Mouse (Mus musculus) CH12.LX (cell line): ENCODE results near the gene Ikzf3. TPM values are rescaled to one million over a fixed set of nuclear protein-coding genes. Genes with fewer than 3 reads are reported as not detected.

Experiments
- DNase-seq: peaks from one replicate; pipeline ENCODE4 v3.0.0-alpha.2; 2013; ENCODE audit errors: extremely low read depth
- H3K27ac ChIP-seq: 2 replicates; pipeline ENCODE4 v1.5.1; 2012; ENCODE audit warnings: low read depth, mild to moderate bottlenecking, control low read depth, moderate library complexity; ENCODE audit not compliant: insufficient read depth
- H3K27me3 ChIP-seq: replicated peaks from 2 replicates; pipeline ENCODE3; 2012; ENCODE audit warnings: inconsistent platforms
- H3K36me3 ChIP-seq, 2 experiments: replicated peaks in 1 of 2; 2 replicates each; pipeline versions ENCODE3 to v1.6.1; 2012; ENCODE audit warnings: inconsistent platforms in 1 of 2, low read length in 1 of 2, mild to moderate bottlenecking in 1 of 2, mixed read lengths in 1 of 2, moderate library complexity in 1 of 2; ENCODE audit not compliant: control insufficient read depth in 1 of 2, insufficient read depth in 1 of 2
- H3K4me1 ChIP-seq, 2 experiments: 2 replicates each; pipeline ENCODE4 v1.6.1; 2012; ENCODE audit warnings: inconsistent platforms in 1 of 2, moderate library complexity in 1 of 2; ENCODE audit not compliant: insufficient read depth in 2 of 2, control insufficient read depth in 1 of 2
- H3K4me2 ChIP-seq: 2 replicates; pipeline ENCODE4 v1.6.1; 2012; ENCODE audit warnings: low read depth, mild to moderate bottlenecking, control low read depth; ENCODE audit not compliant: poor library complexity, insufficient read depth, severe bottlenecking
- H3K4me3 ChIP-seq, 3 experiments: fragments of 150-350 bp in 1 of 3; sonication (generic) in 1 of 3; replicated peaks in 1 of 3; 2 replicates each; pipeline versions ENCODE3 to v1.5.1; 2011 to 2012; ENCODE audit warnings: low read depth in 2 of 3, low read length in 2 of 3, mild to moderate bottlenecking in 2 of 3, moderate library complexity in 2 of 3, control low read depth in 1 of 3, improper control_type of control experiment in 1 of 3, inconsistent platforms in 1 of 3, mixed read lengths in 1 of 3; ENCODE audit not compliant: poor library complexity in 1 of 3
- H3K79me2 ChIP-seq: replicated peaks from 2 replicates; pipeline ENCODE4 v1.6.1; 2012; ENCODE audit warnings: mild to moderate bottlenecking, moderate library complexity; ENCODE audit not compliant: control insufficient read depth, poor library complexity, insufficient read depth, severe bottlenecking; ENCODE audit errors: extremely low read depth
- H3K9ac ChIP-seq: 2 replicates; pipeline ENCODE4 v1.6.1; 2012; ENCODE audit warnings: low read depth, mild to moderate bottlenecking, control low read depth, moderate library complexity; ENCODE audit not compliant: insufficient read depth
- H3K9me3 ChIP-seq: replicated peaks from 2 replicates; pipeline ENCODE3; 2012; ENCODE audit warnings: low read length, inconsistent platforms, mixed read lengths
- BHLHE40 ChIP-seq: IDR thresholded peaks from 2 replicates; pipeline ENCODE4 v1.6.1; 2011; ENCODE audit warnings: mild to moderate bottlenecking, low read depth, low read length, improper control_type of control experiment
- E2F4 ChIP-seq: IDR thresholded peaks from 2 replicates; pipeline ENCODE4 v1.6.1; 2011; ENCODE audit warnings: low read depth, low read length, improper control_type of control experiment; ENCODE audit not compliant: insufficient replicate concordance
- ELF1 ChIP-seq: IDR thresholded peaks from 2 replicates; pipeline ENCODE4 v1.6.1; 2014; ENCODE audit warnings: low read depth, mild to moderate bottlenecking, inconsistent platforms, low read length, improper control_type of control experiment
- EP300 ChIP-seq: IDR thresholded peaks from 2 replicates; pipeline ENCODE4 v1.6.1; 2011; ENCODE audit warnings: low read length, improper control_type of control experiment
- HCFC1 ChIP-seq: IDR thresholded peaks from 2 replicates; pipeline ENCODE4 v1.6.1; 2012; ENCODE audit warnings: low read depth, mild to moderate bottlenecking, inconsistent platforms, low read length, improper control_type of control experiment
- IRF4 ChIP-seq: IDR thresholded peaks from 2 replicates; pipeline ENCODE4 v1.6.1; 2014; ENCODE audit warnings: low read depth, mild to moderate bottlenecking, inconsistent platforms, low read length, improper control_type of control experiment
- MAZ ChIP-seq: IDR thresholded peaks from 2 replicates; pipeline ENCODE4 v1.6.1; 2012; ENCODE audit warnings: low read depth, mild to moderate bottlenecking, inconsistent platforms, low read length, improper control_type of control experiment, moderate library complexity
- MEF2A ChIP-seq: IDR thresholded peaks from 2 replicates; pipeline ENCODE4 v1.6.1; 2014; ENCODE audit warnings: low read depth, mild to moderate bottlenecking, inconsistent platforms, low read length, improper control_type of control experiment, borderline replicate concordance
- MXI1 ChIP-seq: IDR thresholded peaks from 2 replicates; pipeline ENCODE4 v1.6.1; 2011; ENCODE audit warnings: mild to moderate bottlenecking, low read depth, low read length, improper control_type of control experiment
- POLR2A ChIP-seq: IDR thresholded peaks from 2 replicates; pipeline ENCODE4 v1.6.1; 2011; ENCODE audit warnings: low read depth, mild to moderate bottlenecking, improper control_type of control experiment, low read length
- RAD21 ChIP-seq: IDR thresholded peaks from 2 replicates; pipeline ENCODE4 v1.6.1; 2011; ENCODE audit warnings: low read depth, mild to moderate bottlenecking, low read length, improper control_type of control experiment, moderate library complexity
- SIN3A ChIP-seq: IDR thresholded peaks from 2 replicates; pipeline ENCODE4 v1.6.1; 2012; ENCODE audit warnings: low read length, improper control_type of control experiment, inconsistent platforms
- TBP ChIP-seq: conservative IDR thresholded peaks from 2 replicates; pipeline ENCODE4 v1.6.1; 2011; ENCODE audit warnings: low read depth, low read length, improper control_type of control experiment
- TCF12 ChIP-seq: IDR thresholded peaks from 2 replicates; pipeline ENCODE4 v1.6.1; 2014; ENCODE audit warnings: low read depth, mild to moderate bottlenecking, inconsistent platforms, low read length, improper control_type of control experiment
- UBTF ChIP-seq: IDR thresholded peaks from 2 replicates; pipeline ENCODE4 v1.6.1; 2012; ENCODE audit warnings: low read depth, mild to moderate bottlenecking, inconsistent platforms, low read length, improper control_type of control experiment, moderate library complexity
- dilution Hi-C: fragments of 300-500 bp; cut with MboI; formaldehyde crosslinking; loops from 2 replicates; pipeline ENCODE4 v1.14.3; 2020; ENCODE audit warnings: low sequenced_read_pairs; ENCODE audit not compliant: extremely low pct_unique_long_range_greater_than_20kb, extremely low pct_ligation_motif_present
- in situ Hi-C: fragments of 300-500 bp; cut with MboI; formaldehyde crosslinking; loops from 3 replicates; pipeline ENCODE4 v1.14.3; 2019; ENCODE audit warnings: low sequenced_read_pairs, low pct_ligation_motif_present, low pct_unique_long_range_greater_than_20kb, mixed read lengths
- polyA plus RNA-seq: library from polyadenylated mRNA; unstranded; fragments of >175 nt; gene quantifications from 2 replicates; pipeline ENCODE4 v1.2.1, GENCODE M21; 2012; ENCODE audit warnings: low read depth; ENCODE audit not compliant: insufficient read length
- total RNA-seq, 2 experiments: library from RNA; depleted of rRNA; stranded (reverse); fragments of 300-350 nt in 1 of 2; fragments of >200 nt in 1 of 2; gene quantifications; 2 replicates each; pipeline ENCODE4 v1.2.3; 2012 to 2014

Gene Ikzf3
- total and polyA plus RNA-seq, 3 experiments: 110 to 238 (median 130) TPM

DNA sequence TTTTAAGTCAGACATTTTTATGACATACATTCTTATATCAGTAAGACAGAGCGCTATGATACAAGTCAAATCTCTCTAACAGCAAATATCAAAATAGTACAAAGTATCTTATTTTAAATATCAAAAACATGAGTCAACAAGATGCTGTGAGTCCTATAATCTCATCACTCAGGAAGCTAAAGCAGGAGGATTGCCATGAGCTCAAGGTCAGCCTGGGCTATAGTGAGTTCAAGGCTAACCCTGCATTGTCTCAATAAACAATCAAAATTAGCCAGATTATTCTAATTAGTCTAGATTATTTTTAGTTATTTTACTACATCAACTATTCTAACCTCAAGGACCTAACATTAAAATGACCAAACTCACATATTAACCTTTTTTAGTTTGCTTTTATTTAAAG lies 2.4 kb downstream of the Ikzf3 start:
- Histone ChIP-seq H3K9me3 (peaks cover 24% of the 10 kb centered on the region), H3K4me2 (peak overlapping the region; percentile 56), H3K79me2 (peaks cover 73% of the 10 kb centered on the region), H3K9ac (peak overlapping the region; percentile 30; the same call in 1 of the 2 replicates), H3K27ac (no peak overlapping the region), H3K27me3 (no peaks in the 10 kb centered on the region), H3K4me3 (peak overlapping the region; percentile 10 to 69 (median 38)), H3K36me3 (peaks cover 16 to 37% of the 10 kb centered on the region in 2 experiments), H3K4me1 (peaks cover 3 to 47% of the 10 kb centered on the region in 2 experiments; a peak in 3 of 4 replicates)
- in situ Hi-C loops: no loop called here
- dilution Hi-C loops: no loop called here
- TF ChIP-seq SIN3A: 0 out of 2 replicates have a peak, but pooled peaks have one; percentile 67
- TF ChIP-seq TCF12: 0 out of 2 replicates have a peak, but pooled peaks have one; percentile 21
- no peak for TF ChIP-seq IRF4
- TF ChIP-seq RAD21: no peak
- TF ChIP-seq MAZ: no peak
- TF ChIP-seq E2F4: 0 out of 2 replicates have a peak, but pooled peaks have one; percentile 24
- no peak for TF ChIP-seq UBTF
- TF ChIP-seq EP300: 0 out of 2 replicates have a peak, but pooled peaks have one; percentile 10
- no peak for TF ChIP-seq HCFC1
- DNase-seq: no peak

DNA sequence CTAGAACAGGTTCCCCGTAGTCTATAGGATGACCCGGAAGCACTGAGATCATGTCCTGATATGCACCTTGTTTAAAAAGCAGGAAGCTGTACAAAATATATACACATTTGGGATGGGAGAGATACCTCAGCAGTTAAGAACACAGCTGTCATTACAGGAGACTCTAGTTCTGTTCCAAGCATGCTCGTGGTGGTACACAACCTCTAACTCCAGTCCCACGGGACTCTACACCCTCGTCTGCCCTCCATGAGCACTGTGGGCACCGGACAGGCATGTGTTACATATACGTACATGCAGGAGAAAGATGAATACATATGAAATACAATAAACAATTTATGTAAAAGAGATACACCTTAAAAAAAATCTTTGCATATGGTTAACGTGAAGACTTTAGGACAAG lies 3.3 kb downstream of the Ikzf3 start:
- Histone ChIP-seq H3K4me2 (peak overlapping the region; percentile 56), H3K9ac (peak overlapping the region; percentile 30; the same call in 1 of the 2 replicates), H3K27me3 (no peaks in the 10 kb centered on the region), H3K27ac (peak overlapping the region; percentile 10; the same call in 1 of the 2 replicates), H3K9me3 (peaks cover 24% of the 10 kb centered on the region), H3K36me3 (peaks cover 16 to 43% of the 10 kb centered on the region in 2 experiments), H3K79me2 (peaks cover 81% of the 10 kb centered on the region), H3K4me3 (peak overlapping the region; percentile 10 to 69 (median 38)), H3K4me1 (peaks cover 8 to 44% of the 10 kb centered on the region in 2 experiments; a peak in 3 of 4 replicates)
- in situ Hi-C loops (no loop called here), dilution Hi-C loops (no loop called here)
- TF ChIP-seq TBP: 0 out of 2 replicates have a peak, but pooled peaks have one; percentile 47
- peak; percentile 45; the same call in 1 of the 2 replicates for TF ChIP-seq POLR2A
- peak; percentile 70 for TF ChIP-seq ELF1
- TF ChIP-seq BHLHE40: peak; percentile 61
- peak; percentile 70; the same call in 1 of the 2 replicates for TF ChIP-seq SIN3A
- peak; percentile 24; the same call in 1 of the 2 replicates for TF ChIP-seq HCFC1
- peak; percentile 74 for TF ChIP-seq MXI1
- TF ChIP-seq UBTF: no peak
- TF ChIP-seq MEF2A: no peak
- no peak for DNase-seq
